Mouse (Mus musculus) kidney, embryonic 14.5 days (tissue): ENCODE results near the gene Gm4846. TPM values are rescaled to one million over a fixed set of nuclear protein-coding genes. Genes with fewer than 3 reads are reported as not detected.

Experiments
- ATAC-seq: fragments of 200-750 bp; cut with Nextera tagmentation; 2 replicates; pipeline ENCODE4 v1.8.0; 2017; ENCODE audit warnings: moderate number of reproducible peaks, mild to moderate bottlenecking, moderate TSS enrichment, moderate library complexity; ENCODE audit not compliant: low FRiP score, low TSS enrichment
- H3K27ac ChIP-seq: fragments of 300-500 bp; sonication (generic); 2 replicates; pipeline ENCODE4 v1.5.1; 2014; ENCODE audit warnings: low read depth, mild to moderate bottlenecking, low read length, moderate library complexity, mixed read lengths
- H3K27me3 ChIP-seq: fragments of 300-500 bp; sonication (generic); 2 replicates; pipeline ENCODE4 v1.6.1; 2014; ENCODE audit warnings: mild to moderate bottlenecking, low read length; ENCODE audit not compliant: control insufficient read depth, insufficient read depth
- H3K36me3 ChIP-seq: fragments of 300-500 bp; sonication (generic); 2 replicates; pipeline ENCODE4 v1.6.1; 2014; ENCODE audit warnings: low read length, mixed read lengths; ENCODE audit not compliant: control insufficient read depth, insufficient read depth
- H3K4me1 ChIP-seq: fragments of 300-500 bp; sonication (generic); 2 replicates; pipeline ENCODE4 v1.6.1; 2014; ENCODE audit warnings: low read length, mixed read lengths; ENCODE audit not compliant: control insufficient read depth, insufficient read depth
- H3K4me2 ChIP-seq: fragments of 300-500 bp; sonication (generic); replicated peaks from 2 replicates; pipeline ENCODE4 v1.6.1; 2014; ENCODE audit warnings: low read depth, mild to moderate bottlenecking, low read length
- H3K4me3 ChIP-seq: fragments of 300-500 bp; sonication (generic); 2 replicates; pipeline ENCODE4 v1.5.1; 2014; ENCODE audit warnings: mild to moderate bottlenecking, low read length
- H3K9ac ChIP-seq: fragments of 300-500 bp; sonication (generic); 2 replicates; pipeline ENCODE4 v1.6.1; 2014; ENCODE audit warnings: low read depth, mild to moderate bottlenecking, low read length, moderate library complexity
- H3K9me3 ChIP-seq: fragments of 300-500 bp; sonication (generic); 2 replicates; pipeline ENCODE4 v1.6.1; 2016; ENCODE audit warnings: low read length; ENCODE audit not compliant: control insufficient read depth
- WGBS: fragments of 180-500 bp; shearing (Covaris S2); extraction: QIAGEN DNeasy Blood & Tissue Kit; methylation state at CpG from one replicate; pipeline ENCODE4 v1.1.7; 2014; 5-methylcytosine and 5-hydroxymethylcytosine counted together
- polyA plus RNA-seq: library from polyadenylated mRNA; unstranded; fragments of >200 nt; fragmentation: Nextera tagmentation; extraction: Ambion mirVana; gene quantifications from 2 replicates; pipeline ENCODE4 v1.2.1, GENCODE M21; 2014

Gm4846 gene
- polyA plus RNA-seq, 1 experiment from 2014 or later: not detected

DNA sequence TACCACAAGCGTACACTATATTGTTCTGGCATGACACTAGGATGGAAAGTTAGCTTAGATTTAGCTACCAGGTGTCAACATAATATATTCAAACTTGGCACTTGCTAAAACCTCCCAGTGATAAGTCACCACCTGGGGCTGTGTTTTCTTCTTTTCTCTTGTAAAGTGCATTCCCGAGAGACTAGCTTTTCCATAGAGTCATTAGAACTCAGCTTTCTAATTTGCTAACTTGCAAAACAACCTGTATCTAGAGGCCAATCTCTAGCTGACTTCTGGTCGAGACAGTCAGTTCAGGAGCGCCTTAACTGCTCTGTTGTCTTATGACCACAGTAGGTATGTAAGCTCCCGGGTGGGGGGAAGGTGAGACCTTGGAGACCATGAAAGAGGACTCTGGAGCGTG is 58.0 kb downstream of the Gm4846 start:
- WGBS: 62% methylated on average over 6 of the region's 6 CpGs
- Histone ChIP-seq H3K4me1 (no peaks in the 10 kb centered on the region), H3K4me2 (no peak overlapping the region), H3K9me3 (no peaks in the 10 kb centered on the region), H3K9ac (no peak overlapping the region), H3K36me3 (no peaks in the 10 kb centered on the region), H3K27me3 (no peaks in the 10 kb centered on the region), H3K27ac (no peak overlapping the region), H3K4me3 (no peak overlapping the region)
- ATAC-seq: no peak

Other genes starting within 250 kb of the Gm4846 start
- gene Ildr2, start 243.4 kb downstream of the Gm4846 start, polyA plus RNA-seq: 1.2 and 1.3 TPM in 2 replicates
- 60.7 and 62.9 TPM in 2 replicates for gene Tada1, start 118.5 kb downstream of the Gm4846 start, polyA plus RNA-seq
- gene Pogk, start 87.7 kb downstream of the Gm4846 start, polyA plus RNA-seq: 10.7 and 20.0 TPM in 2 replicates
- gene Gm4847, start 150.1 kb upstream of the Gm4846 start, polyA plus RNA-seq: not detected in 2 replicates
- not detected in 2 replicates for gene Fmo9, start 184.3 kb upstream of the Gm4846 start, polyA plus RNA-seq